Mouse (Mus musculus) lung, postnatal 0 days (tissue): ENCODE data around the gene Hoxb8. TPM values are rescaled to one million over a fixed set of nuclear protein-coding genes. Genes with fewer than 3 reads are reported as not detected.

Experiments
- ATAC-seq: fragments of 200-750 bp; cut with Nextera tagmentation; 2 replicates; pipeline ENCODE4 v1.8.0; 2017; ENCODE audit warnings: moderate library complexity
- DNase-seq: peaks from one replicate; pipeline ENCODE4 v3.0.0-alpha.2; 2016; ENCODE audit warnings: low spot score
- H3K27ac ChIP-seq: fragments of 300-500 bp; sonication (generic); 2 replicates; pipeline ENCODE4 v1.5.1; 2014; ENCODE audit warnings: antibody characterized with exemption, mild to moderate bottlenecking, low read length, mixed read lengths
- H3K27me3 ChIP-seq: fragments of 300-500 bp; sonication (generic); replicated peaks from 2 replicates; pipeline ENCODE4 v1.6.1; 2014; ENCODE audit warnings: low read length, mixed read lengths; ENCODE audit not compliant: insufficient read depth
- H3K36me3 ChIP-seq: fragments of 300-500 bp; sonication (generic); 2 replicates; pipeline ENCODE4 v1.6.1; 2014; ENCODE audit warnings: low read length, mixed read lengths; ENCODE audit not compliant: insufficient read depth
- H3K4me1 ChIP-seq: fragments of 300-500 bp; sonication (generic); 2 replicates; pipeline ENCODE4 v1.6.1; 2014; ENCODE audit warnings: antibody characterized with exemption, low read depth, low read length, mixed read lengths; ENCODE audit not compliant: insufficient read depth
- H3K4me2 ChIP-seq: fragments of 300-500 bp; sonication (generic); replicated peaks from 2 replicates; pipeline ENCODE4 v1.6.1; 2014; ENCODE audit warnings: low read depth, mild to moderate bottlenecking, low read length, moderate library complexity, mixed read lengths
- H3K4me3 ChIP-seq: fragments of 300-500 bp; sonication (generic); 2 replicates; pipeline ENCODE4 v1.5.1; 2014; ENCODE audit warnings: low read depth, low read length
- H3K9ac ChIP-seq: fragments of 300-500 bp; sonication (generic); replicated peaks from 2 replicates; pipeline ENCODE4 v1.6.1; 2014; ENCODE audit warnings: low read depth, mild to moderate bottlenecking
- H3K9me3 ChIP-seq: fragments of 300-500 bp; sonication (generic); 2 replicates; pipeline ENCODE4 v1.6.1; 2016; ENCODE audit warnings: low read length, mixed read lengths
- CTCF ChIP-seq: IDR thresholded peaks from 2 replicates; pipeline ENCODE4 v1.5.1; 2016; ENCODE audit warnings: antibody characterized with exemption, mild to moderate bottlenecking
- EP300 ChIP-seq: IDR thresholded peaks from 2 replicates; pipeline ENCODE4 v1.6.1; 2016; ENCODE audit warnings: antibody characterized with exemption, mild to moderate bottlenecking, control low read depth
- WGBS: fragments of 180-500 bp; shearing (Covaris S2); extraction: QIAGEN DNeasy Blood & Tissue Kit; methylation state at CpG from one replicate; pipeline ENCODE4 v1.1.7; 2014; 5-methylcytosine and 5-hydroxymethylcytosine counted together
- polyA plus RNA-seq: library from polyadenylated mRNA; unstranded; fragments of >200 nt; fragmentation: Nextera tagmentation; extraction: Ambion mirVana; gene quantifications from 2 replicates; pipeline ENCODE4 v1.2.1, GENCODE M21; 2015

Gene Hoxb8
- polyA plus RNA-seq, 1 experiment from 2014 or later = 0.23 TPM

GRCm38 (mm10) chr11:96284774-96285734 is 3.3 kb downstream of the Hoxb8 start:
- H3K9me3 ChIP-seq = no peaks in the 10 kb centered on the region
- H3K27me3 ChIP-seq = peaks cover 52% of the 10 kb centered on the region
- peak; percentile 30 for ATAC-seq
- H3K9ac ChIP-seq = 0 out of 2 replicates have a peak overlapping the region, but pooled peaks have one; percentile 19
- H3K4me3 ChIP-seq = peak overlapping the region; percentile 47
- TF ChIP-seq CTCF (no peak), EP300 (no peak)
- no peaks in the 10 kb centered on the region for H3K36me3 ChIP-seq
- peak; percentile 26 for DNase-seq
- H3K27ac ChIP-seq = peak overlapping the region; percentile 40; the same call in 1 of the 2 replicates
- H3K4me2 ChIP-seq = peak overlapping the region; percentile 70
- no peaks in the 10 kb centered on the region for H3K4me1 ChIP-seq
- WGBS = under 1% methylated on average over 33 of the region's 37 CpGs

- peak within 1 kb of the TSS; percentile 28; the same call in 1 of the 2 replicates for H3K27ac ChIP-seq
- DNase-seq = peak; percentile 43
- peak within 1 kb of the TSS; percentile 47 for H3K4me3 ChIP-seq
- 0 out of 2 replicates have a peak, but pooled peaks have one; percentile 27 for ATAC-seq
- H3K4me2 ChIP-seq = peak within 1 kb of the TSS; percentile 70
- H3K36me3 ChIP-seq = no peaks in the 10 kb centered on the region
- H3K27me3 ChIP-seq = peaks cover 45% of the 10 kb centered on the region
- no peaks in the 10 kb centered on the region for H3K9me3 ChIP-seq
- TF ChIP-seq EP300 = no peak
- TF ChIP-seq CTCF = no peak
- H3K9ac ChIP-seq = no peak within 1 kb of the TSS; the same call in 1 of the 2 replicates
- WGBS = 2% methylated on average over 43 of the region's 43 CpGs
- no peaks in the 10 kb centered on the region for H3K4me1 ChIP-seq
Measured at GRCm38 (mm10) chr11:96285771-96286738, 4.3 kb downstream of the Hoxb8 start, which contains the start of gene Hoxb7. Gene Hoxb7 (plus strand): TSS chr11:96286623.

- no peak overlapping the region for H3K27ac ChIP-seq
Measured at GRCm38 (mm10) chr11:96286739-96287385, 5.2 kb downstream of the Hoxb8 start.

GRCm38 (mm10) chr11:96287411-96287810 is 5.7 kb downstream of the Hoxb8 start:
- Histone ChIP-seq H3K27ac (no peak overlapping the region), H3K27me3 (peaks cover 48% of the 10 kb centered on the region), H3K4me2 (peak overlapping the region; percentile 70), H3K9me3 (no peaks in the 10 kb centered on the region), H3K36me3 (no peaks in the 10 kb centered on the region), H3K4me1 (no peaks in the 10 kb centered on the region), H3K9ac (no peak overlapping the region), H3K4me3 (peak overlapping the region; percentile 47; the same call in 1 of the 2 replicates)
- no peak for ATAC-seq
- TF ChIP-seq CTCF = no peak
- WGBS = 9% methylated on average over 9 of the region's 9 CpGs
- DNase-seq = no peak

More at GRCm38 (mm10) chr11:96286739-96287385, 5.2 kb downstream of the Hoxb8 start:
- no peak for TF ChIP-seq EP300
- TF ChIP-seq CTCF = no peak
- H3K4me2 ChIP-seq = peak overlapping the region; percentile 70
- H3K9ac ChIP-seq = no peak overlapping the region; the same call in 1 of the 2 replicates
- H3K36me3 ChIP-seq = no peaks in the 10 kb centered on the region
- no peak for DNase-seq
- peak overlapping the region; percentile 47 for H3K4me3 ChIP-seq
- WGBS = 1% methylated on average over 55 of the region's 55 CpGs
- H3K4me1 ChIP-seq = no peaks in the 10 kb centered on the region
- peaks cover 46% of the 10 kb centered on the region for H3K27me3 ChIP-seq
- no peak for ATAC-seq
- H3K9me3 ChIP-seq = no peaks in the 10 kb centered on the region

- H3K4me3 ChIP-seq = no peak overlapping the region
- ATAC-seq = no peak
- peaks cover 51% of the 10 kb centered on the region for H3K27me3 ChIP-seq
- WGBS = 36% methylated on average over 1 of the region's 1 CpGs
- no peaks in the 10 kb centered on the region for H3K4me1 ChIP-seq
- no peaks in the 10 kb centered on the region for H3K36me3 ChIP-seq
- no peak for DNase-seq
- H3K9ac ChIP-seq = no peak overlapping the region
- no peak overlapping the region for H3K27ac ChIP-seq
- no peak for TF ChIP-seq CTCF
- TF ChIP-seq EP300 = no peak
- no peak overlapping the region for H3K4me2 ChIP-seq
- H3K9me3 ChIP-seq = no peaks in the 10 kb centered on the region
Measured at GRCm38 (mm10) chr11:96288455-96289221, 6.9 kb downstream of the Hoxb8 start.
